Mouse (Mus musculus) testis, adult 2 months (tissue): ENCODE data around the gene Mpv17.

Experiments
- CTCF ChIP-seq: fragments of 200-500 bp; IDR thresholded peaks from 2 replicates; pipeline ENCODE4 v1.5.1; 2012; ENCODE audit warnings: low read depth, mild to moderate bottlenecking, inconsistent platforms, low read length, moderate library complexity; ENCODE audit not compliant: control insufficient read depth, insufficient read depth, insufficient replicate concordance
- POLR2A ChIP-seq: fragments of 200-500 bp; IDR thresholded peaks from 2 replicates; pipeline ENCODE4 v1.6.1; 2012; ENCODE audit warnings: low read depth, mild to moderate bottlenecking, inconsistent platforms, low read length, moderate library complexity; ENCODE audit not compliant: control insufficient read depth

GRCm38 (mm10) chr5:31095711-31096480, 58.2 kb downstream of the Mpv17 start:
- TF ChIP-seq CTCF: no peak
- no peak for TF ChIP-seq POLR2A
